Mouse (Mus musculus) intestine, embryonic 16.5 days (tissue): Measurements from ENCODE around the gene 1110051M20Rik. TPM values are rescaled to one million over a fixed set of nuclear protein-coding genes. Genes with fewer than 3 reads are reported as not detected.
"Not testable (repeated sequence)": the region's sequence is repeated elsewhere in the genome, so short reads cannot be mapped to it uniquely, and the experiment has no call there.

Experiments used
- ATAC-seq: fragments of 200-750 bp; cut with Nextera tagmentation; 2 replicates; pipeline ENCODE4 v1.8.0; 2017; ENCODE audit warnings: moderate TSS enrichment, moderate library complexity
- H3K27ac ChIP-seq: fragments of 300-500 bp; sonication (generic); 2 replicates; pipeline ENCODE4 v1.5.1; 2014; ENCODE audit warnings: mild to moderate bottlenecking, low read length
- H3K27me3 ChIP-seq: fragments of 300-500 bp; sonication (generic); replicated peaks from 2 replicates; pipeline ENCODE4 v1.6.1; 2014; ENCODE audit warnings: low read length, control low read depth, mixed read lengths; ENCODE audit not compliant: control insufficient read depth, insufficient read depth
- H3K36me3 ChIP-seq: fragments of 300-500 bp; sonication (generic); 2 replicates; pipeline ENCODE4 v1.6.1; 2014; ENCODE audit warnings: low read length, control low read depth; ENCODE audit not compliant: control insufficient read depth, insufficient read depth
- H3K4me1 ChIP-seq: fragments of 300-500 bp; sonication (generic); 2 replicates; pipeline ENCODE4 v1.6.1; 2014; ENCODE audit warnings: low read length, control low read depth, mixed read lengths; ENCODE audit not compliant: control insufficient read depth, insufficient read depth
- H3K4me2 ChIP-seq: fragments of 300-500 bp; sonication (generic); 2 replicates; pipeline ENCODE4 v1.6.1; 2014; ENCODE audit warnings: low read depth, low read length, control low read depth
- H3K4me3 ChIP-seq: fragments of 300-500 bp; sonication (generic); 2 replicates; pipeline ENCODE4 v1.5.1; 2014; ENCODE audit warnings: mild to moderate bottlenecking, low read length
- H3K9ac ChIP-seq: fragments of 300-500 bp; sonication (generic); 2 replicates; pipeline ENCODE4 v1.6.1; 2014; ENCODE audit warnings: low read depth, low read length
- H3K9me3 ChIP-seq: fragments of 300-500 bp; sonication (generic); 2 replicates; pipeline ENCODE4 v1.6.1; 2016; ENCODE audit warnings: low read length, control low read depth; ENCODE audit not compliant: control insufficient read depth
- WGBS: fragments of 180-500 bp; shearing (Covaris S2); extraction: QIAGEN DNeasy Blood & Tissue Kit; methylation state at CpG from one replicate; pipeline ENCODE4 v1.1.7; 2014; 5-methylcytosine and 5-hydroxymethylcytosine counted together
- polyA plus RNA-seq: library from polyadenylated mRNA; unstranded; fragments of >200 nt; fragmentation: Nextera tagmentation; extraction: Ambion mirVana; gene quantifications from 2 replicates; pipeline ENCODE4 v1.2.1, GENCODE M21; 2015

1110051M20Rik gene
- 34.6 and 36.0 TPM in 2 replicates for polyA plus RNA-seq

DNA sequence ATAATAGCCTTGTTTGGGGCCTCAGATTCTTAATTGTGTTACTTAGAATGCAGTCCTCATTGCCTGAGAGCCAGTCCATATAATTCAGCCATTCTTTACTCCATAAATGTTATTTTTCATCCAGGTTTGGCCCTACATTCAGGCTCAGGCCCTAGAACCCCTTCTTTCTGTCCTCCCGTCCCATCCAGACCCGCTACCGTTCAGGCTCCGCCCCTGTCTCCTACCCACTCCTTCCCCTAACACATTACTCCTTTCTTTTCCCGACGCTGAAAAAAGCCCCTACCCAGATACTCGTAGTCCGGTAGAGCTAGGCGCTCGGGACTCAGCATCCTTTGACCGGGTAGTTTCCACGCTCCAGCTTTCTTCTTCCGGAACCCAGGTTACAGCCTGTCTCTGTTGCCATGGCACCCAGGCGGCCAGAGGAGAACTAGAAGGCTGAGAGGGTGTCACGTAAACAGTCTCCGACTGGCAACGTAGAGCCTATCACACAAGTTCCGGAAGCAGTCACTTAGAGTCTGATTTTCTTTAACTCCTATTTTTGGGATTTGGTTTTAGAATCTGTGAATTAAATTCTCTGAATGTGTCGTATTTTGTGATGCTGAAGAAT is at the start of gene 1110051M20Rik:
Gene 1110051M20Rik (minus strand): TSS at position 419 of the 607 bp plus-strand sequence.
- peak within 1 kb of the TSS; percentile 61 for H3K9ac ChIP-seq
- peak within 1 kb of the TSS; percentile 72 for H3K4me3 ChIP-seq
- no peaks in the 10 kb centered on the region for H3K9me3 ChIP-seq
- no peaks in the 10 kb centered on the region for H3K27me3 ChIP-seq
- ATAC-seq: peak; percentile 86
- peak within 1 kb of the TSS; percentile 50; the same call in 1 of the 2 replicates for H3K27ac ChIP-seq
- no peaks in the 10 kb centered on the region for H3K36me3 ChIP-seq
- 0 out of 2 replicates have a peak, but pooled peaks cover 3% of the 10 kb centered on the region for H3K4me1 ChIP-seq
- peak within 1 kb of the TSS; percentile 72 for H3K4me2 ChIP-seq
- WGBS: 1% methylated on average over 19 of the region's 19 CpGs

GRCm38 (mm10) chr2:91493981-91494380 is 49.5 kb upstream of the 1110051M20Rik start:
- H3K4me2 ChIP-seq: no peak overlapping the region
- H3K9me3 ChIP-seq: no peaks in the 10 kb centered on the region
- no peaks in the 10 kb centered on the region for H3K27me3 ChIP-seq
- WGBS: 94% methylated on average over 9 of the region's 9 CpGs
- no peak for ATAC-seq
- no peak overlapping the region for H3K4me3 ChIP-seq
- H3K9ac ChIP-seq: no peak overlapping the region
- H3K4me1 ChIP-seq: no peaks in the 10 kb centered on the region
- no peak overlapping the region for H3K27ac ChIP-seq
- H3K36me3 ChIP-seq: peaks cover 18% of the 10 kb centered on the region

GRCm38 (mm10) chr2:91492071-91492635 is 47.6 kb upstream of the 1110051M20Rik start:
- Histone ChIP-seq H3K27ac (no peak overlapping the region), H3K36me3 (peaks cover 14% of the 10 kb centered on the region), H3K27me3 (no peaks in the 10 kb centered on the region), H3K4me2 (no peak overlapping the region), H3K4me1 (no peaks in the 10 kb centered on the region), H3K4me3 (no peak overlapping the region), H3K9me3 (no peaks in the 10 kb centered on the region), H3K9ac (no peak overlapping the region)
- 95% methylated on average over 12 of the region's 12 CpGs for WGBS
- no peak for ATAC-seq

DNA sequence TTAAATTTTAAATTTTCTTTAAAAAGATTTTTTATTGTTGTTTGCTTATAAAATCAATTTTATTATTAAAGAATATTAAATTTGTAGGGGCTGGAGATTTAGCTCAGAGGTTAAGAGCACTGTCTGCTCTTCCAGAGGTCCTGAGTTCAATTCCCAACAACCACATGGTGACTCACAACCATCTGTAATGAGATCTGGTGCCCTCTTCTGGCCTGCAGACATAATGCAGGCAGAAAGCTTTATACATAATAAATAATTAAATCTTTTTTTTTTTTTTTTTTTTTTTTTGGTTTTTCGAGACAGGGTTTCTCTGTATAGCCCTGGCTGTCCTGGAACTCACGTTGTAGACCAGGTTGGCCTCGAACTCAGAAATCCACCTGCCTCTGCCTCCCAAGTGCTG is 42.8 kb upstream of the 1110051M20Rik start:
- not testable (repeated sequence) for H3K9me3 ChIP-seq, ATAC-seq, H3K4me1 ChIP-seq, H3K4me2 ChIP-seq, H3K4me3 ChIP-seq, H3K9ac ChIP-seq, H3K27me3 ChIP-seq, H3K27ac ChIP-seq
- peaks cover 13% of the 10 kb centered on the region for H3K36me3 ChIP-seq
- WGBS: 66% methylated on average over 2 of the region's 3 CpGs

GRCm38 (mm10) chr2:91485256-91485655 is 40.8 kb upstream of the 1110051M20Rik start:
- no peak overlapping the region for H3K9ac ChIP-seq
- peak; percentile 38; the same call in 1 of the 2 replicates for ATAC-seq
- WGBS: 73% methylated on average over 6 of the region's 6 CpGs
- no peaks in the 10 kb centered on the region for H3K4me1 ChIP-seq
- no peak overlapping the region for H3K27ac ChIP-seq
- no peaks in the 10 kb centered on the region for H3K9me3 ChIP-seq
- H3K36me3 ChIP-seq: peaks cover 20% of the 10 kb centered on the region
- no peaks in the 10 kb centered on the region for H3K27me3 ChIP-seq
- no peak overlapping the region for H3K4me2 ChIP-seq
- H3K4me3 ChIP-seq: no peak overlapping the region

- no peak for ATAC-seq
- no peaks in the 10 kb centered on the region for H3K4me1 ChIP-seq
- H3K27me3 ChIP-seq: no peaks in the 10 kb centered on the region
- no peak overlapping the region for H3K9ac ChIP-seq
- H3K27ac ChIP-seq: no peak overlapping the region
- 83% methylated on average over 4 of the region's 4 CpGs for WGBS
- H3K36me3 ChIP-seq: peaks cover 20% of the 10 kb centered on the region
- H3K4me2 ChIP-seq: no peak overlapping the region
- no peaks in the 10 kb centered on the region for H3K9me3 ChIP-seq
- no peak overlapping the region for H3K4me3 ChIP-seq
Measured at GRCm38 (mm10) chr2:91484698-91485097, 40.2 kb upstream of the 1110051M20Rik start.

DNA sequence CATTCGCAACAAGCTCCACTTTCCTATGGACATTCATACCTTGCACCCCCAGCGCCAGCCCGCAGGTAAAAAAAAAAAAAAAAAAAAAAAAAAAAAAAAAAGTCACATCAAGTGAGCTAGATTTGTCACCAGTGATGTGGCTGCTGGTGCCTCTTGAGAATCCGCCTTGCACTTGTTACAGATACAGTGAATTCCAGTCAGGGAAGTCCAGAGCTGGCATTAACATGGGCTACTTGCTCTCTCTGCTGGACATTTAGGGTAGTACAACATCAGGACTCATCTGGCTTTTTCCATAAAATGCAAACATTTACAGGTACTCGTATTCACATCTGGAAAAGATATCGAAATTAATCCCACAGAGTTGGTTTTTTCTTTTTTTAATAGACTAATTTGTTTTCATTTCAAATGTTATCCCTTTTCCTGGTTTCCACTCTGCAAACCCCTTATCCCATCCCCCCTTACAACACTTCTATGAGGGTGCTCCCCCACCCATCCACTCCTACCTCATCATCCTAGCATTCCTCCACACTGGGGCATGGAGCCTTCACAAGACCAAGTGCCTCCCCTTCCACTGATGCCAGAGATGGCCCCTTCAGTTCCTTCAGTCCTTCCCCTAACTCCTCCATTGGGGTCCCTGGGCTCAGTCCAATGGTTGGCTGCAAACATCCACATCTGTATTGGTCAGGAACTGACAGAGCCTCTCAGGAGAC is 36.5 kb upstream of the 1110051M20Rik start:
- 58% methylated on average over 6 of the region's 6 CpGs for WGBS
- peaks cover 22% of the 10 kb centered on the region for H3K36me3 ChIP-seq

GRCm38 (mm10) chr2:91480399-91480801 is 35.9 kb upstream of the 1110051M20Rik start:
- 0 out of 2 replicates have a peak, but pooled peaks have one; percentile 21 for ATAC-seq

More for the DNA sequence above, 36.5 kb upstream of the 1110051M20Rik start:
- H3K4me2 ChIP-seq: no peak overlapping the region
- peak; percentile 40; the same call in 1 of the 2 replicates for ATAC-seq
- no peaks in the 10 kb centered on the region for H3K9me3 ChIP-seq
- no peak overlapping the region for H3K9ac ChIP-seq
- peaks cover 6% of the 10 kb centered on the region for H3K4me1 ChIP-seq
- H3K27ac ChIP-seq: no peak overlapping the region
- no peak overlapping the region for H3K4me3 ChIP-seq
- H3K27me3 ChIP-seq: no peaks in the 10 kb centered on the region

DNA sequence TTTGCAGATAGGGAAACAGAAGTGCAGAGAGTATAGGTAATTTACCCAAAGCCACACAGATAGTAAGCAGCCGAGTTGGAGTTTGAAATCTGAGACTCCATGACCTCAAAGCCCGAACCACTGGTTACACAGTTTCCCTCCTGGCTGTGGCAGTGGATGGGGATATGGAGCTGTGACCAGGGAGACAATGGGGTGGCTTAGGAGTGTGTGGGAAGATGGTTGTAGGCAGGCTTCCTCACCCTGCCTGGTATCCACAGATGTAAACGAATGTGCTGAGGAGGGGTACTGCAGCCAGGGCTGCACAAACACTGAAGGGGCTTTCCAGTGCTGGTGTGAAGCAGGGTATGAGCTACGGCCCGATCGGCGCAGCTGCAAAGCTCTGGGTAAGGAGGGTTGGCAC is 32.3 kb upstream of the 1110051M20Rik start:
- peaks cover 26% of the 10 kb centered on the region for H3K4me1 ChIP-seq
- 68% methylated on average over 7 of the region's 7 CpGs for WGBS
- no peak for ATAC-seq
- no peak overlapping the region for H3K4me2 ChIP-seq
- H3K9me3 ChIP-seq: no peaks in the 10 kb centered on the region
- no peak overlapping the region for H3K27ac ChIP-seq
- no peaks in the 10 kb centered on the region for H3K27me3 ChIP-seq
- H3K9ac ChIP-seq: no peak overlapping the region
- H3K4me3 ChIP-seq: no peak overlapping the region
- peaks cover 26% of the 10 kb centered on the region for H3K36me3 ChIP-seq

More at GRCm38 (mm10) chr2:91480399-91480801, 35.9 kb upstream of the 1110051M20Rik start:
- Histone ChIP-seq H3K27me3 (no peaks in the 10 kb centered on the region), H3K9ac (no peak overlapping the region), H3K4me2 (no peak overlapping the region), H3K4me1 (peaks cover 12% of the 10 kb centered on the region), H3K36me3 (peaks cover 27% of the 10 kb centered on the region), H3K4me3 (no peak overlapping the region), H3K27ac (no peak overlapping the region), H3K9me3 (no peaks in the 10 kb centered on the region)
- 97% methylated on average over 9 of the region's 9 CpGs for WGBS
